Mouse (Mus musculus) urinary bladder, postnatal 14 days (tissue): Measurements from ENCODE around the gene Irs2.

ENCODE experiments used
- DNase-seq: peaks from one replicate; pipeline ENCODE4 v3.0.0; 2021; ENCODE audit warnings: low spot score

Irs2 gene

GRCm38 (mm10) chr8:10986638-10987037 lies 21.6 kb downstream of the Irs2 start:
- no peak for DNase-seq

- no peak for DNase-seq
Measured at GRCm38 (mm10) chr8:10985064-10985463, 23.2 kb downstream of the Irs2 start.

DNA sequence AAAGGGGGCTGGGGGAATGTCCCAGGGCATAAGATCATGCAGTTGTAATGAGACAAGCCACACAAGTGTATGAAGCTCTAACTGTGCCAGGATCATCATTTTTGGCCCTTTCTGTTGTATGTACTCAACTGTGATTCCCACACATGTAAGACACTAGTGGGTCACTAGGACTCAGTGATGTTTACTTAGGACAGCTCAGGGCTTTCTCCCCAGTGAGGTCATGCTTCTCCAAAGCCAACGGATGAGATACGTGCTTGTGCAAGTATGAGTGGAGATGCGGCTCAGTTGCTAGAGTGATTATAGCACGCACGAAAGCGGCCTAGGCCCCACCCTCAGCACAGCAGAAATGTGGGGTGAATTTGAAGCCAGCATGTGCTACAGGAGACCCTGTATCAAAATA lies 27.4 kb downstream of the Irs2 start:
- no peak for DNase-seq

DNA sequence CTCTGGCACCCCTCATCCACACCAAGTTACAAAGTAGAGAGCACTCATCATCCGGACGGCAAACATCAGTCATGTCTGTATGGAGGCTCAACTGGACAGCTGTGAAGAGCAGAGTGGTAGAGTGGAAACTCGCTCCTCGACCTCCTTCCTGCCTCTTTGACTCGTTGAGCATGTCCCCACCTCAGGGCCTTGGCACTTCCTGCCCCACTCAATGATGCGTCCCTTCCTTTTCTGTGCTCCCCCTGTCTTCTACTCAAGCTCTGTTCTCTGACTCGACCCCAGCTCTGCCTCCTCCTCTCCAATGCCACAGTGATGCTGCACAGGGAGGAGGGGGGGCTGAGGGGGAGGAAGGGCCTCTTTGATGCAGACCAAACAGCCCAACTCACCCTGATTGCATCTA lies 28.3 kb downstream of the Irs2 start:
- no peak for DNase-seq

DNA sequence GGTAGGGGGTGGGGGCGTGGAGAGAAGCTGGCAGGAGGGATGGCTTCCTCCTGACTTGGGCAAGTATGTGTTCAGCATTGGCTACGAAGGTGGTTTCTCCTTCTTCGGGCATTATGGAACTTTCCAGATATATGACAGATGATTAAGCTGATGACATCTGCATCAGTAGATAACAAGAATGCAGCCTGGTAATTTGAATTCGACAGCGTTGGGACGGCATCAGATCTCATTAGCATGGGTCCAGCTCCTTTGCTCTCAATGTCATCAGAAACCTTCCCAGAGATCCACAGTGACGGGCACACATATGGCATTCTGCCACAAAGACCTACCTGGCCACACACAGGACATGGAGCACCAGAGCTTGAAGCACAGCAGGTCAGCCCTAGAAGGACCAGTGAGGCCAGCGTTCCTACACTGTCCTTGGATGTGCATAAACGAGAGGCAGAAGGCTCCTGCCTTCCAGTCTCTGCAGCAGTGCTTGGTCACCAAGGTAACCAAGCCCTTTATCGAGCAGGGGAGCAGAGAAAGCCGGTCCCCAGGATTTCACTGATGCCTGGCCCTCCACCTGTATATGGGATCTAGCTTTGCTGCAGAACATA lies 29.0 kb downstream of the Irs2 start:
- DNase-seq = no peak

GRCm38 (mm10) chr8:10978377-10978776 lies 29.9 kb downstream of the Irs2 start:
- peak; percentile 84 for DNase-seq

- DNase-seq = peak; percentile 76
Measured at GRCm38 (mm10) chr8:10977742-10978376, 30.4 kb downstream of the Irs2 start.

DNA sequence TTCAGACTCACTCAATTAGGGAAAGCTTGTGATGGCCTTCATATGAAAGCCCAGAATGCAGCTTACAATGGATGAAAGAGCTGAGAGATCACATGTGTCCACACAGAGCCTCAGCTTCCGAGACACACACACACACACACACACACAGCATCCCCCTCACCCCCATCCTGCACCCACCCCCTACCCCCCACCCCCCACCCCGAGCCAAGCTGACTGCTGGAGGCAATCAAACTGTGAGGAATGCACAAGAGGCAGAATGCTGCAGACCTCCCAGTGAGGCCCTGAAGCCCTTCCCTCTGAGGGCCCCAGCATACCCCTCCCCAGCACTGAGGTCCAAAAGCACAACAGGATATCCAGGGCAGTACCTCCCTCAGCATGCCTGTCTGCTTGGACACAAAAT lies 33.6 kb downstream of the Irs2 start:
- DNase-seq = no peak

GRCm38 (mm10) chr8:10974126-10974525 lies 34.1 kb downstream of the Irs2 start:
- DNase-seq = no peak

DNA sequence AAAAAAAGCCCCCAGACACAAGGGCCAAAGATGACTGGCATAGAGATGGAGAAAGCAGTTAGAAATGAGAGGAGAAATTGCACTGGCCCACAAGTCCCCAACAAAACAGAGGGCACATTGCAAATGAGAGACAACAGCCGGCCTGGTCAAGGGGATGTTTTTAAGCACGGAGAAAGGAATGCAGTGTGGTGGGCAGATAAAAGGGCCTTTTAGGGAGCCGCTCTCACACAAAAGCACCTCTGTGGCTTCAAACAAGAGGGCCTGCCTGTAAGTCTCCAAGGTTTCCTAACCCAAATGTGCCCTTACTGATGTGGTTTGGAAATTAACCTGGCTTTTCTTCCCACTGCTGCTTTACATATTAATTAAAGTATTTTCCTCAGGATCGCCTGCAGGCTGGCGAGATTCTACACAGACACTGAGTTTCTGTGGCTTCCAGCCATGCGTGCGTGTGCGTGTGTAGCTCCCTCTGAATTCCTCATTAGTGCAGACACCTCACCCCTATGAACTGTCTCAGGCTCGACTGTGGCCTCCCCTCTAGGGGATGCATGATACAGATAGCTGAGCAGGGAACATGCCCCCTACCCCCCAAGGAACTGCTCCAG lies 35.3 kb downstream of the Irs2 start:
- DNase-seq = no peak

- no peak for DNase-seq
Measured at GRCm38 (mm10) chr8:10971984-10972383, 36.3 kb downstream of the Irs2 start.

DNA sequence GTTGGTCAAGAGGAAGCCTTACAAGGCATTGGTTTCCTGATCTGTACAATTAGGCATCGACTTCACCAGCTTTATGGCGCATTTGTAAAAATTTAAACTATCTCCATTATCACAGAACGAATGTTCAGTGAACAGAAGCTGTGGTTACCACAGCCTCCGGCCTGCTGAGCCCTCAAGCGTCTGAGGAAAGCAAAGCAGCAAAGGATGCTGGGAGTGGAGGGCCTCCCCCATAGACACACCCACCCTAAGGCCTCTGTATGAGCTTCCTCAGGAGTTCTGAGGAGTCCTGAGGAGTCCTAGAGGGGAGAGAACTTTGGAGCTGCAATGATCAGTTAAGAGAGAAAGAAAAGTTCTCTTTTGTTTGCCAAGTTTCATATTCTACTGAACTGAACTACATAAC lies 36.7 kb downstream of the Irs2 start:
- DNase-seq = no peak

- no peak for DNase-seq
Measured at GRCm38 (mm10) chr8:10970496-10971456, 37.5 kb downstream of the Irs2 start.

GRCm38 (mm10) chr8:10968687-10969086 lies 39.6 kb downstream of the Irs2 start:
- DNase-seq = no peak

GRCm38 (mm10) chr8:10965401-10966117 lies 42.7 kb downstream of the Irs2 start:
- peak; percentile 26 for DNase-seq

DNA sequence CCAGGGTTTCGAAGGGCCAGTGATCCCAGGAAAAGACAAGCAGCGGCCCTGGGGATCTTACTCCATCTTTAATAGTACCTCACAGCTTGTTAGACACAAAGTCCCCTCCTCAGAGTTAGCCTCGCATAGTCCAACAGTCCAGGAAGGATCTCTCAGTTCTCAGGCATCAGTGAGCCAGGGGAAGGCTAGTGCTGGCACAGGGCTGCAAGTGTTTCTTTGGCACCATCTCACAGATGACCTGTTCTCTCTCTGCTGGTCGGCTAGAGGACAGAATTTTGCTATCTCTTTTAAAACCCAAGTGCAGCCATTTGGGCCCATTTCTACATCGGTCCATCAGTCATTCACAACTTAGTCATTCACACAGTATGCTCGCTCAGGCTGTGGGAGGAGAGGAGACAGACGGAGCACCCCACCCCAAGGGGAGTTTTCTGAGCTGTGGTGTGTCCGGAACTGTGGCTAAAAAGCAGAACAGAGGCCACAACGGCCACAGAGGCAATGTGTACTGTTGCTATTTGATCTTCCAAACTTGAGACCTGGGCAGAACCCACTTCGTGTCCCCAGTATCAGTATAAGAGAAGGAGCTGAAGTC lies 43.7 kb downstream of the Irs2 start:
- DNase-seq = no peak

DNA sequence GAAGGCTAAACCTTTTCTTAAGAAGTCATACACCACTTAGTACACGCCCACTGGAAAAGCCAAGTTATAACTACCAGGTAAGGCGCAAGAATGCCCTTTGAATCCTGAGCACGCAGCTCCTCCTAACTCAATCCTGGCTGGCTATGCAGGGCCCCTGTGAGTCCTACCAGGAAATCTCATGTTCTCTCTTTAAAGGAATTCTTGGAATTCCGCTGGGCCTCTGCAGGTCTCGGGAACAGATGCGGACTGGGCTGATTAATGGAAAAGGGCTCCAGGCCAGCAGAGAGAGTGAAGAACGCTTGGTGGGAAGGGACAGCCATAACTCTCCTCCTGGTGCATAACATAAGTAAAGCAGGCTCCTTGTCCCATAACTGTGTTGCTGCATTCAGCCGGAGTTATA lies 46.3 kb downstream of the Irs2 start:
- peak; percentile 45 for DNase-seq

DNA sequence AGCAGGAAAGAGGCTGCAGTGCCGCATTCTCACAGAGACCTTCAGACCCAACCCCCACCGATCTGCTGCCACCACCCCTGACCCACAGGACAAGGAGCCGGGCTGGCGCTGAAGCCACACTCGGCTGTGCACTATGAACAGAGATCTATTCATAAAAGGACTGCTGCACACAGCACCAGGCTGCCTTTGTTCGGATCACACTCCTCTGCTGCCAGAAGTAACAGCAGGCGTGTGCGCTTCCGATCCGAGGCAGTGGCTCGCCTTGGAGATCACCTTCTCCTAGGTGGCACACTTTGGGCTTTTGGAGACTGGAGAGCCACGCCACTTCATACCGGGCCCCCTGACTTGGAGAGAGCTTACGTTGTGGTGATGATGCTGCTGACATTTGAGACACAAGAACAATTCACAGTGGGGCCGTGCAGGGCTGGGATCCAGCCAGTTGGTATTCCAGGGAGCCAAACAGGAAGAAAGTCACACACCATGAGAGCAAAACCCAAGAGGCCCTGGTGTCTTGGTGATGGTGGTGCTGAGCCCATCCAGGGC lies 47.9 kb downstream of the Irs2 start:
- DNase-seq = no peak

- DNase-seq = no peak
Measured at GRCm38 (mm10) chr8:10957292-10957955, 50.8 kb downstream of the Irs2 start.

GRCm38 (mm10) chr8:10953346-10954053 lies 54.8 kb downstream of the Irs2 start:
- DNase-seq = peak; percentile 81
